Mouse (Mus musculus) liver, embryonic 14.5 days (tissue): ENCODE measurements around the gene Akr1d1.

Experiments
- CTCF ChIP-seq: IDR thresholded peaks from 2 replicates; pipeline ENCODE4 v1.5.1; 2016; ENCODE audit warnings: antibody characterized with exemption, low read depth, control low read depth
- EP300 ChIP-seq: IDR thresholded peaks from 2 replicates; pipeline ENCODE4 v1.6.1; 2016; ENCODE audit warnings: antibody characterized with exemption, low read depth

DNA sequence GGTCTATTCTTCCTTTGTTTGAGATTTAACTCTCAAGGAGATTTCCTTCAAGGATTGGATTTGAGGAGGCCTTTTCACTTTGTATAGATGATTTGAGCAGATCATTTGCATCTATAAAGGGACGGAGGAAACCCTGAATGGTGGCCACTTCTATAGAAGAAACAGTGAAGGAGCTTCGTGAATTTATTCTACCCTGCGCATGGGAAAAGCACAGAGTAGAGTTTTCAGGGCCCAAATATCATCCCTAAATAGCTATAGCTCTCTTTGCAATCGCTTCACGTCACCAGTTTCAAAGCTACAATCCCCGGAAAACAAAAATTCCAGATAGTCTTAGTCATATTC lies 63.0 kb downstream of the Akr1d1 start:
- no peak for TF ChIP-seq CTCF
- TF ChIP-seq EP300, result no peak
